Mouse (Mus musculus) liver, embryonic 14.5 days (tissue): ENCODE data around the gene Ogfod1. TPM values are rescaled to one million over a fixed set of nuclear protein-coding genes. Genes with fewer than 3 reads are reported as not detected.
A peak's percentile ranks its signal among the peaks of the same experiment; 100 is the strongest.

Source experiments
- ATAC-seq: fragments of 200-750 bp; cut with Nextera tagmentation; 2 replicates; pipeline ENCODE4 v1.8.0; 2017; ENCODE audit warnings: moderate number of reproducible peaks, mild to moderate bottlenecking, moderate library complexity; ENCODE audit not compliant: insufficient read depth
- DNase-seq, 3 experiments: peaks; one replicate each; pipeline ENCODE4 v3.0.0-alpha.2; 2012 to 2013; ENCODE audit warnings: low read depth in 3 of 3, low spot score in 3 of 3
- H3K27ac ChIP-seq: fragments of 300-500 bp; sonication (generic); 2 replicates; pipeline ENCODE4 v1.5.1; 2014; ENCODE audit warnings: moderate library complexity, mild to moderate bottlenecking, control low read depth, inconsistent platforms
- H3K27me3 ChIP-seq: fragments of 300-500 bp; sonication (generic); 2 replicates; pipeline ENCODE4 v1.6.1; 2014; ENCODE audit warnings: mild to moderate bottlenecking, low read length, moderate library complexity; ENCODE audit not compliant: control insufficient read depth, insufficient read depth
- H3K36me3 ChIP-seq: fragments of 300-500 bp; sonication (generic); replicated peaks from 2 replicates; pipeline ENCODE4 v1.6.1; 2014; ENCODE audit warnings: low read depth; ENCODE audit not compliant: control insufficient read depth, insufficient read depth
- H3K4me1 ChIP-seq, 2 experiments: fragments of 200-500 bp in 1 of 2; fragments of 300-500 bp in 1 of 2; sonication (generic) in 1 of 2; replicated peaks; 2 replicates each; pipeline ENCODE4 v1.6.1; 2012 to 2014; ENCODE audit warnings: antibody characterized with exemption in 1 of 2, inconsistent platforms in 1 of 2, low read length in 1 of 2; ENCODE audit not compliant: control insufficient read depth in 2 of 2, insufficient read depth in 2 of 2
- H3K4me2 ChIP-seq: fragments of 300-500 bp; sonication (generic); 2 replicates; pipeline ENCODE4 v1.6.1; 2014; ENCODE audit warnings: low read depth, mild to moderate bottlenecking, control low read depth, moderate library complexity
- H3K4me3 ChIP-seq, 2 experiments: fragments of 200-500 bp in 1 of 2; fragments of 300-500 bp in 1 of 2; sonication (generic) in 1 of 2; 2 replicates each; pipeline ENCODE4 v1.5.1; 2012 to 2014; ENCODE audit warnings: low read depth in 2 of 2, low read length in 2 of 2, mild to moderate bottlenecking in 2 of 2, control low read depth in 1 of 2, inconsistent platforms in 1 of 2, moderate library complexity in 1 of 2; ENCODE audit not compliant: insufficient read depth in 1 of 2
- H3K9ac ChIP-seq: fragments of 300-500 bp; sonication (generic); replicated peaks from 2 replicates; pipeline ENCODE4 v1.6.1; 2014; ENCODE audit warnings: mild to moderate bottlenecking, control low read depth, moderate library complexity
- H3K9me3 ChIP-seq: fragments of 300-500 bp; sonication (generic); 2 replicates; pipeline ENCODE4 v1.6.1; 2016; ENCODE audit warnings: low read length, mixed read lengths; ENCODE audit not compliant: control insufficient read depth
- CTCF ChIP-seq: IDR thresholded peaks from 2 replicates; pipeline ENCODE4 v1.5.1; 2016; ENCODE audit warnings: antibody characterized with exemption, low read depth, control low read depth
- EP300 ChIP-seq: IDR thresholded peaks from 2 replicates; pipeline ENCODE4 v1.6.1; 2016; ENCODE audit warnings: antibody characterized with exemption, low read depth
- WGBS: fragments of 180-500 bp; shearing (Covaris S2); extraction: QIAGEN DNeasy Blood & Tissue Kit; methylation state at CpG from one replicate; pipeline ENCODE4 v1.1.7; 2014; ENCODE audit not compliant: insufficient replicate concordance; 5-methylcytosine and 5-hydroxymethylcytosine counted together
- polyA plus RNA-seq, 2 experiments: library from polyadenylated mRNA; depleted of rRNA in 1 of 2; stranded (reverse) in 1 of 2; unstranded in 1 of 2; fragments of >200 nt; fragmentation: Nextera tagmentation in 1 of 2; extraction: Ambion mirVana in 1 of 2; gene quantifications; 2 replicates each; pipeline versions ENCODE4 v1.2.1 to v1.2.3; 2012 to 2014

Gene Ogfod1
- polyA plus RNA-seq, 2 experiments = 3.2 to 4.0 TPM

- Histone ChIP-seq H3K9me3 (no peaks in the 10 kb centered on the region), H3K27ac (no peak overlapping the region), H3K4me1 (peaks cover 10 to 11% of the 10 kb centered on the region in 2 experiments), H3K36me3 (no peaks in the 10 kb centered on the region), H3K4me2 (no peak overlapping the region), H3K4me3 (no peak overlapping the region), H3K27me3 (no peaks in the 10 kb centered on the region), H3K9ac (no peak overlapping the region)
- DNase-seq (no peak), ATAC-seq (no peak)
- 82% methylated on average over 6 of the region's 6 CpGs for WGBS
- TF ChIP-seq CTCF = peak; percentile 47
- TF ChIP-seq EP300 = no peak
Measured at GRCm38 (mm10) chr8:94094281-94094680, 57.3 kb downstream of the Ogfod1 start.

GRCm38 (mm10) chr8:94098081-94098974 lies 61.3 kb downstream of the Ogfod1 start, which contains the start of gene Bbs2:
Gene Bbs2, minus strand, starts transcription at chr8:94098928.
- TF ChIP-seq CTCF = peak; percentile 76
- TF ChIP-seq EP300 = no peak
- Histone ChIP-seq H3K4me1 (peaks cover 10 to 11% of the 10 kb centered on the region in 2 experiments), H3K27ac (peak within 1 kb of the TSS; percentile 96), H3K4me3 (peak within 1 kb of the TSS; percentile 59 to 85), H3K9me3 (no peaks in the 10 kb centered on the region), H3K27me3 (peaks cover 15% of the 10 kb centered on the region), H3K9ac (peak within 1 kb of the TSS; percentile 83), H3K4me2 (peak within 1 kb of the TSS; percentile 95), H3K36me3 (no peaks in the 10 kb centered on the region)
- 2% methylated on average over 61 of the region's 61 CpGs for WGBS
- peak; percentile 100 for ATAC-seq
- DNase-seq = peak; percentile 94 to 96 (median 94)

GRCm38 (mm10) chr8:94098996-94099395 lies 62.0 kb downstream of the Ogfod1 start:
- DNase-seq = no peak

GRCm38 (mm10) chr8:94104146-94104545 lies 67.1 kb downstream of the Ogfod1 start:
- Histone ChIP-seq H3K9ac (no peak overlapping the region), H3K27me3 (peaks cover 15% of the 10 kb centered on the region), H3K36me3 (no peaks in the 10 kb centered on the region), H3K4me2 (no peak overlapping the region), H3K9me3 (no peaks in the 10 kb centered on the region), H3K4me3 (no peak overlapping the region), H3K4me1 (peaks cover 4 to 15% of the 10 kb centered on the region in 2 experiments), H3K27ac (no peak overlapping the region)
- DNase-seq (no peak), ATAC-seq (no peak)
- 55% methylated on average over 5 of the region's 5 CpGs for WGBS
- TF ChIP-seq CTCF = 0 out of 2 replicates have a peak, but pooled peaks have one; percentile 15
- no peak for TF ChIP-seq EP300

More at GRCm38 (mm10) chr8:94098996-94099395, 62.0 kb downstream of the Ogfod1 start:
- Histone ChIP-seq H3K36me3 (no peaks in the 10 kb centered on the region), H3K27ac (peak overlapping the region; percentile 96), H3K9me3 (no peaks in the 10 kb centered on the region), H3K27me3 (peaks cover 15% of the 10 kb centered on the region), H3K4me3 (peak overlapping the region in 1 of 2 experiments; percentile 85; a peak in 2 of 4 replicates), H3K4me1 (peaks cover 10 to 11% of the 10 kb centered on the region in 2 experiments), H3K4me2 (peak overlapping the region; percentile 95), H3K9ac (peak overlapping the region; percentile 83)
- no peak for ATAC-seq
- no peak for TF ChIP-seq CTCF
- no peak for TF ChIP-seq EP300
- WGBS = 57% methylated on average over 4 of the region's 4 CpGs

GRCm38 (mm10) chr8:94107871-94108270 lies 70.9 kb downstream of the Ogfod1 start:
- H3K27ac ChIP-seq = peak overlapping the region; percentile 15
- no peaks in the 10 kb centered on the region for H3K36me3 ChIP-seq
- ATAC-seq (no peak), DNase-seq (no peak)
- WGBS = 66% methylated on average over 3 of the region's 3 CpGs
- H3K27me3 ChIP-seq = no peaks in the 10 kb centered on the region
- peaks cover 36 to 47% of the 10 kb centered on the region in 2 experiments for H3K4me1 ChIP-seq
- no peaks in the 10 kb centered on the region for H3K9me3 ChIP-seq
- H3K4me3 ChIP-seq = no peak overlapping the region
- no peak overlapping the region for H3K4me2 ChIP-seq
- H3K9ac ChIP-seq = no peak overlapping the region
- TF ChIP-seq EP300 (no peak), CTCF (no peak)
